Mouse (Mus musculus) heart, postnatal 25 days (tissue): ENCODE measurements at regions not wholly inside any gene's neighbourhood (a gene's known extent, or its start where the extent isn't known, plus 50 kb on each side); places are given as distances from the start of the nearest gene placed in this dataset.

ENCODE experiments used
- DNase-seq: peaks from one replicate; pipeline ENCODE4 v3.0.0; 2022; ENCODE audit warnings: low spot score
- intact Hi-C: fragments of 180-260 bp; cut with DNase I; formaldehyde crosslinking; loops from one replicate; pipeline ENCODE4 v1.15.1; 2025

- DNase-seq = no peak
- intact Hi-C loops = no loop called here
These were observed 82.9 kb upstream of the Aldh1b1 start for GRCm38 (mm10) chr4:45715878-45716277.

GRCm38 (mm10) chr4:45713837-45714508 lies 84.8 kb upstream of the Aldh1b1 start:
- no peak for DNase-seq
- intact Hi-C loops = no loop called here

GRCm38 (mm10) chr4:45713046-45713706 lies 85.6 kb upstream of the Aldh1b1 start:
- intact Hi-C loops = no loop called here

GRCm38 (mm10) chr4:45703997-45704396 lies 94.8 kb upstream of the Aldh1b1 start:
- intact Hi-C loops = no loop called here

More at GRCm38 (mm10) chr4:45713046-45713706, 85.6 kb upstream of the Aldh1b1 start:
- no peak for DNase-seq

GRCm38 (mm10) chr4:45699601-45700000 lies 99.2 kb upstream of the Aldh1b1 start:
- no peak for DNase-seq
- intact Hi-C loops = no loop called here

More at GRCm38 (mm10) chr4:45703997-45704396, 94.8 kb upstream of the Aldh1b1 start:
- no peak for DNase-seq

DNA sequence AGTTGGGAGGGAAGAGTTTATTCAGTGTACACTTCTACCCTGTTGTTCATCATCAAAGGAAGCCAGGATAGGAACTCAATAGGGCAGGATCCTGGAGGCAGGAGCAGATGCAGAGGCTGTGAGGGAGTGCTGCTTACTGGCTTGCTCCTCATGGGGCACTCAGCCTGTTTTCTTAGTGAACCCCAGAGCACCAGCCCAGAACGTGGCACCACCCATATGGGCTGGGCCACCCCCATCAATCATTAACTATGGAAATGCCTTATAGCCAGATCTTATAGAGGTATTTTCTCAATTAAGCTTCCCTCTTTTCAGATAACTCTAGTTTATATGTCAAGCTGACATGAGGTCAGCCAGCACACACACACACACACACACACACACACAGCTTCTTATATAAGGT lies 103.6 kb upstream of the Aldh1b1 start:
- no peak for DNase-seq
- intact Hi-C loops = no loop called here

GRCm38 (mm10) chr4:45689991-45690916 lies 108.6 kb upstream of the Aldh1b1 start:
- DNase-seq = no peak
- intact Hi-C loops = no loop called here

DNA sequence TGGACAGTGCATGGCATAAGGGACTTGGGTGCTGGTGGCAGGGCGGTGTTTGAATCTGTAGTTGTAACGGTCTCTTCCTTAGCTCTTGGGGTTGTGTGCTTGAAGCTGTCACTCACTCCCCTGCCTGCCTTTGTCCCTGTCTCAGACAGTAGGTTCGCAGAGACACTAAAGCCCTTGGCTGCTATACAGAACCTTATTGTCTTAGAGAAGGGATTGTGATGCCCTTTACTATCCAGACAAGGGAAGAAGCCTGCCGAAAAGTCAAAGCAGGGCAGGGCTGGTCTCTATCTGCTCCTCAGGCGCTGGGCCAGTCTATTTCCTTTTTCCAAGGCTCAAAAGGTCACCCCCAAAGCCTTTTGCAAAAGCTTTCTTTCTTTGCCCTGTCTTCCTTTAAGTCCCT lies 109.2 kb upstream of the Aldh1b1 start:
- intact Hi-C loops = no loop called here

GRCm38 (mm10) chr4:45688233-45688632 lies 110.6 kb upstream of the Aldh1b1 start:
- intact Hi-C loops = no loop called here

More for the DNA sequence above, 109.2 kb upstream of the Aldh1b1 start:
- DNase-seq = no peak

GRCm38 (mm10) chr4:45685031-45685430 lies 113.8 kb upstream of the Aldh1b1 start:
- intact Hi-C loops = no loop called here

More at GRCm38 (mm10) chr4:45688233-45688632, 110.6 kb upstream of the Aldh1b1 start:
- DNase-seq = no peak

DNA sequence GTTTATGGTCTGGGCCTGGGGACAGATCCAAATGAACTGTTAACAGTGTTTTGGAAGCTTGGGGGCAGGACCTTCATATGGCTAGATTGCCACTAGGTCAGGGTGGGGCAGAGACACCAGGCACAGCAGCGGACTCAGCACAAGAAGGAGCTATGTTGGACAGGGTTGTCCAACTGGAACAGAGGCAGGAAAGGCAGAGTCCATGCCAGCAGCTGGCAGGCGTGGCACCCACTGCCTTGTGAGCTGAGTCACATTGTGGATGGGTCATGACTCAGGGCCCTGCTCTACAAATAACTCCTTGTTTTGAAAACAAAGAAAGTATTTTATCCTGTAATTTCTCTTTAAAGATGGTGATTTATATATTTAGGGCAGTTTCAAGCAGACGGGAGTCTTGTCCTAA lies 115.6 kb upstream of the Aldh1b1 start:
- intact Hi-C loops = no loop called here
- DNase-seq = no peak

More at GRCm38 (mm10) chr4:45685031-45685430, 113.8 kb upstream of the Aldh1b1 start:
- no peak for DNase-seq

GRCm38 (mm10) chr4:45682746-45683145 lies 116.1 kb upstream of the Aldh1b1 start:
- DNase-seq = no peak
- intact Hi-C loops = no loop called here

DNA sequence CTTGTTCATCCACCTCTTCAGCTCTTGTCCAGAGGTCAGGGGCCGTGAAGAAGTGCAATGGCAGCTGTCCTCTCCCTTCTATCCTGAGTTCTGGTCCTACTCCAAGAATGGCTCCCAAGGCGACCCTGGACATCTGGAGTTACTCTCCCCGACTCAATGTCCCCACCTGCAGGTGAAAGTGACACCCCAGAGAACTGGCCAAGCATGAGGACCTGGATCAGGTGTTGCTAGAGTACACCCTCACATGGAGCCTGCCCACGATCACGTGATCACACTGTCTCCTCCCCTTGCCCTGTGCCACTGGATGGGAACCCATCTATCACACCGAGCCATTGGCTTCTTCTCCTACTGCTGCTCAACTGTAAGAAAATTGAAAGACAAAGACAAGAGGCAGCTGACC lies 122.7 kb upstream of the Aldh1b1 start:
- intact Hi-C loops = no loop called here
- no peak for DNase-seq

DNA sequence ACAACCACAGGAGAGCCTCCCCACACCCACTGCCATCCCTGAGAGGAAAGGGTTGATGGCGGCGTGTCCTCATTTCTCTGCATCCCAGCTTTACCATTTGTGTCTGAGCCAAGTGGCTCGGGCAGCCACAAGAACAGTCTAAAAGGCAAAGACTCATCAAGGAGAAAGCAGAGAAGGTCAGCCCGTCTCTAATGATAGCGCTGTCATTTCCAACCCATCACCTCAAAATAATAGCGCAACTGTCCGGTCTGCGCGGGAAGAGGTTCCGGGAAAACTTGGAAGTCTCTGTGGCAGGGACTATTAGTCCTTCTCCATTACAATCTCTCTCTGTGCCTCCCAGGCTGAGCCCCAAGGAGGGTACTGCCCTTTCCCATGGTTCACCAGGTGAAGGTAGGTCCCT lies 124.5 kb upstream of the Aldh1b1 start:
- intact Hi-C loops = no loop called here
- no peak for DNase-seq

DNA sequence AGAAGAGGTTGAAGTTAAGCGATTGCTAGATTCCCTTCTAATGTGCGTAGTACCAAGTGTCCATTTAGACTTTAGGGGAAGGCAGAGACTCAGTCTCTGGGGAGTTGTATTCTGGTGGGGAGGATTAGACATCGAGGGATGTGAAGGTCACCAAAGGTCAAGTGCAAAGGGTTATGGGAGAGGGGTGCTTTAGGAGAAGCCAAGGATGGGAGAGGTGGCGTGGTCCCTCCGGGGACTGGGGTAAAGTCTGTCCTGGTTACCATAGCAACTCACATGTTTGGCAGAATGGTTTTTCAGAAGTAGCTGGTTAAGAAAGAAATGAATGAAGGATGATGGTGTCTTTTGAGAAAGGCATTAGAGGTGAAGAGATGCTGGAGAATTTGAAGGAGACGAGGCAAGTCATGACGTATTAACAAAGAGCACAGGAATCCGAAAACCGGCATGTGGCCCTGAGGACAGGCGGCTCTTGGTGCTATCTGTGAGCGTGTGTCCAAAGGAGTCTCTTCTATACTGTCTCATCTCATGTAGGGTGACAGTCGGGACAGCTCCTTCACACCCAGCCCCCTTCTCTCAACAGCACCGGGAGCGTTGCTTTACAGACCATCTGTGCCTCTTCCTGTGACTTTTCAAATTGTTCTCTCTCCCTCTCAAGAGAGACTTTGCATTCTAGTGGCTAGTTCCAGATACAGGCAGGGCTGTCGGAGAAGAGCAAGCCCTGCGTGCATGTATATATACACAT lies 125.6 kb upstream of the Aldh1b1 start:
- no peak for DNase-seq
- intact Hi-C loops = no loop called here

DNA sequence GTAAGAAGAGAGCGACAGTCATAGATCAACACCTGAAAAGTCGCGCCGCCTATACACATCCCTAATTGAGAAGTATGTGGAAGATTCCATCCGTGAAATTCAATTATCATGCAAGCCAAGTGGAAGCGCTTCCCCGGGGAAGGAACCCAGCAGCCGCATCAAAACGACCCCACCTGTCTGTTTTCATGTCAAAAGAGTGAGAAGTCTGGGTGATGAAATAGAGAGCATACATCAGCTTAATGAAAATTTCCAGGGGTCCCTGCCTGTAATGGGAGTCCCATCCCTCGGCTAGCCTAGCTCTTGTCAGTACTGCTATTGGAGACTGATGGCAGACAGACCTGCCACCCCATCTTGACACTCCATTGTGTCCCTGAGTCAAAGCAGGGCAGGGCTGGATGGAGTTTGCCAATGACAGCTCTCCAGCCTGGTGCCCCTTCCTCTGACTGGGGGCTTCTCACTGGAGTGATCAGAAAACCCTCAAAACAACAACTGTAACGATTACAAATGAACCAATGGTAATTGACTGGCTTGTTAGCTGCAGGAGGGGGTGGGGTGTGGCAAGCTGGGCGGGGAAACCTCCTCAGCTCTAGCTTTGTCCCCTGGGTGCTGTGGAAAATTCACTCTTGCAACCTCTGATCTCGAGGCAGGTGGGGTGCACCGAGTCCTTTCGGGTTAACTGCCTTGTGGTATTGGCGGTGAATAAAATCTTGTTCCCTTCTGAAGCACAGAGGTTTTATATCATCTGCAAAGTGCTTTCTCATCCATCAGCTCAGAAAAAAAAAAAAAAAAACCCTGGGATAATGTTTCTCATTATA lies 126.4 kb upstream of the Aldh1b1 start:
- no peak for DNase-seq
- intact Hi-C loops = no loop called here

DNA sequence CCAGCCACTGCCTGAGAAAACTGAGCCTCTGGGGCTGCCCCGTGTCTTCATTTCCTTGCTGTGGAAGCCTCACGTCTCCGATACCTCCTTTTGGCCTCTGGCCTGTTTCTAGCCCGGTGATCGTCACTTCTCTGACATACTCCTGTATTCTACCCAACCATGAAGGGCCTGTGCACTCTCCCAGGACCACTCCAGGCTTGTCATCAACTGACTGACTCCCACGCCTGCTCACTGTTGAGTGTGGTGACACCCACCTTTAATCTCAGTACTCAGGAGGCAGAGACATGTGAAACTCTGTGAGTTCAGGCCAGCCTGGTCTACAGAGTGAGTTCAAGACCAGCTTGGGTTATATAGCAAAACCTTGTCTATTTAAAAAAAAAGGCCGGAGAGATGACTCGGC lies 132.1 kb upstream of the Shb start:
- intact Hi-C loops = no loop called here
- DNase-seq = no peak

GRCm38 (mm10) chr4:45657350-45657978 lies 125.2 kb upstream of the Shb start:
- no peak for DNase-seq
- intact Hi-C loops = no loop called here

- DNase-seq = no peak
- intact Hi-C loops = no loop called here
These were observed 123.5 kb upstream of the Shb start for GRCm38 (mm10) chr4:45655780-45656179.
